Mouse (Mus musculus): Measurements from ENCODE around the gene Gnb3.
"Not testable (repeated sequence)": the region's sequence is repeated elsewhere in the genome, so short reads cannot be mapped to it uniquely, and the experiment has no call there.

The Gnb3 gene

GRCm38 (mm10) chr6:124803061-124803460 is 37.0 kb downstream of the Gnb3 start:
- no peak for DNase-seq (ENCODE audit: low read depth, low spot score)

- not testable (repeated sequence) for DNase-seq (ENCODE audit: low read depth, low spot score)
These were observed 37.7 kb downstream of the Gnb3 start for GRCm38 (mm10) chr6:124802400-124802799.

- DNase-seq (ENCODE audit: low read depth, low spot score) = no peak
These were observed 43.9 kb downstream of the Gnb3 start for GRCm38 (mm10) chr6:124796200-124796599.

GRCm38 (mm10) chr6:124795781-124796180 is 44.3 kb downstream of the Gnb3 start:
- no peak for DNase-seq (ENCODE audit: low read depth, low spot score)

GRCm38 (mm10) chr6:124791911-124792310 is 48.2 kb downstream of the Gnb3 start:
- DNase-seq (ENCODE audit: low read depth, low spot score) = no peak

- no peak for DNase-seq (ENCODE audit: low read depth, low spot score)
These were observed 50.0 kb downstream of the Gnb3 start for GRCm38 (mm10) chr6:124790121-124790520.

GRCm38 (mm10) chr6:124789519-124789918 is 50.6 kb downstream of the Gnb3 start:
- DNase-seq (ENCODE audit: low read depth, low spot score) = no peak

GRCm38 (mm10) chr6:124787722-124788121 is 52.4 kb downstream of the Gnb3 start:
- no peak for DNase-seq (ENCODE audit: low read depth, low spot score)

- DNase-seq (ENCODE audit: low read depth, low spot score) = no peak
These were observed 53.2 kb downstream of the Gnb3 start for GRCm38 (mm10) chr6:124786756-124787420.
